Mouse (Mus musculus) CH12.LX (cell line): ENCODE data around the gene Mag. TPM values are rescaled to one million over a fixed set of nuclear protein-coding genes. Genes with fewer than 3 reads are reported as not detected.

Source experiments
- DNase-seq: peaks from one replicate; pipeline ENCODE4 v3.0.0-alpha.2; 2013; ENCODE audit errors: extremely low read depth
- H3K27ac ChIP-seq: 2 replicates; pipeline ENCODE4 v1.5.1; 2012; ENCODE audit warnings: low read depth, mild to moderate bottlenecking, control low read depth, moderate library complexity; ENCODE audit not compliant: insufficient read depth
- H3K27me3 ChIP-seq: replicated peaks from 2 replicates; pipeline ENCODE3; 2012; ENCODE audit warnings: inconsistent platforms
- H3K36me3 ChIP-seq, 2 experiments: replicated peaks in 1 of 2; 2 replicates each; pipeline versions ENCODE3 to v1.6.1; 2012; ENCODE audit warnings: inconsistent platforms in 1 of 2, low read length in 1 of 2, mild to moderate bottlenecking in 1 of 2, mixed read lengths in 1 of 2, moderate library complexity in 1 of 2; ENCODE audit not compliant: control insufficient read depth in 1 of 2, insufficient read depth in 1 of 2
- H3K4me1 ChIP-seq, 2 experiments: 2 replicates each; pipeline ENCODE4 v1.6.1; 2012; ENCODE audit warnings: inconsistent platforms in 1 of 2, moderate library complexity in 1 of 2; ENCODE audit not compliant: insufficient read depth in 2 of 2, control insufficient read depth in 1 of 2
- H3K4me2 ChIP-seq: 2 replicates; pipeline ENCODE4 v1.6.1; 2012; ENCODE audit warnings: low read depth, mild to moderate bottlenecking, control low read depth; ENCODE audit not compliant: poor library complexity, insufficient read depth, severe bottlenecking
- H3K4me3 ChIP-seq, 3 experiments: fragments of 150-350 bp in 1 of 3; sonication (generic) in 1 of 3; replicated peaks in 1 of 3; 2 replicates each; pipeline versions ENCODE3 to v1.5.1; 2011 to 2012; ENCODE audit warnings: low read depth in 2 of 3, low read length in 2 of 3, mild to moderate bottlenecking in 2 of 3, moderate library complexity in 2 of 3, control low read depth in 1 of 3, improper control_type of control experiment in 1 of 3, inconsistent platforms in 1 of 3, mixed read lengths in 1 of 3; ENCODE audit not compliant: poor library complexity in 1 of 3
- H3K79me2 ChIP-seq: replicated peaks from 2 replicates; pipeline ENCODE4 v1.6.1; 2012; ENCODE audit warnings: mild to moderate bottlenecking, moderate library complexity; ENCODE audit not compliant: control insufficient read depth, poor library complexity, insufficient read depth, severe bottlenecking; ENCODE audit errors: extremely low read depth
- H3K9ac ChIP-seq: 2 replicates; pipeline ENCODE4 v1.6.1; 2012; ENCODE audit warnings: low read depth, mild to moderate bottlenecking, control low read depth, moderate library complexity; ENCODE audit not compliant: insufficient read depth
- H3K9me3 ChIP-seq: replicated peaks from 2 replicates; pipeline ENCODE3; 2012; ENCODE audit warnings: low read length, inconsistent platforms, mixed read lengths
- BHLHE40 ChIP-seq: IDR thresholded peaks from 2 replicates; pipeline ENCODE4 v1.6.1; 2011; ENCODE audit warnings: mild to moderate bottlenecking, low read depth, low read length, improper control_type of control experiment
- CHD1 ChIP-seq: IDR thresholded peaks from 2 replicates; pipeline ENCODE4 v1.6.1; 2012; ENCODE audit warnings: low read depth, low read length, improper control_type of control experiment, inconsistent platforms
- CTCF ChIP-seq, 2 experiments: IDR thresholded peaks in 1 of 2; conservative IDR thresholded peaks in 1 of 2; 2 replicates each; pipeline ENCODE4 v1.5.1; 2011 to 2012; ENCODE audit warnings: low read depth in 2 of 2, low read length in 2 of 2, improper control_type of control experiment in 1 of 2, inconsistent platforms in 1 of 2, mild to moderate bottlenecking in 1 of 2, moderate library complexity in 1 of 2
- ELF1 ChIP-seq: IDR thresholded peaks from 2 replicates; pipeline ENCODE4 v1.6.1; 2014; ENCODE audit warnings: low read depth, mild to moderate bottlenecking, inconsistent platforms, low read length, improper control_type of control experiment
- EP300 ChIP-seq: IDR thresholded peaks from 2 replicates; pipeline ENCODE4 v1.6.1; 2011; ENCODE audit warnings: low read length, improper control_type of control experiment
- ETS1 ChIP-seq: conservative IDR thresholded peaks from 2 replicates; pipeline ENCODE4 v1.6.1; 2012; ENCODE audit warnings: low read depth, mild to moderate bottlenecking, inconsistent platforms, low read length, improper control_type of control experiment, moderate library complexity
- IRF4 ChIP-seq: IDR thresholded peaks from 2 replicates; pipeline ENCODE4 v1.6.1; 2014; ENCODE audit warnings: low read depth, mild to moderate bottlenecking, inconsistent platforms, low read length, improper control_type of control experiment
- JUND ChIP-seq: conservative IDR thresholded peaks from 2 replicates; pipeline ENCODE4 v1.6.1; 2011; ENCODE audit warnings: low read depth, low read length, improper control_type of control experiment
- KAT2A ChIP-seq: IDR thresholded peaks from 2 replicates; pipeline ENCODE4 v1.6.1; 2012; ENCODE audit warnings: low read length, improper control_type of control experiment, inconsistent platforms; ENCODE audit not compliant: insufficient replicate concordance
- MAFK ChIP-seq: IDR thresholded peaks from 2 replicates; pipeline ENCODE4 v1.6.1; 2011; ENCODE audit warnings: low read length, improper control_type of control experiment; ENCODE audit not compliant: insufficient replicate concordance
- MAZ ChIP-seq: IDR thresholded peaks from 2 replicates; pipeline ENCODE4 v1.6.1; 2012; ENCODE audit warnings: low read depth, mild to moderate bottlenecking, inconsistent platforms, low read length, improper control_type of control experiment, moderate library complexity
- MEF2A ChIP-seq: IDR thresholded peaks from 2 replicates; pipeline ENCODE4 v1.6.1; 2014; ENCODE audit warnings: low read depth, mild to moderate bottlenecking, inconsistent platforms, low read length, improper control_type of control experiment, borderline replicate concordance
- NRF1 ChIP-seq: IDR thresholded peaks from 2 replicates; pipeline ENCODE4 v1.6.1; 2014; ENCODE audit warnings: low read depth, mild to moderate bottlenecking, inconsistent platforms, low read length, improper control_type of control experiment, moderate library complexity
- POLR2A ChIP-seq: IDR thresholded peaks from 2 replicates; pipeline ENCODE4 v1.6.1; 2011; ENCODE audit warnings: low read depth, mild to moderate bottlenecking, improper control_type of control experiment, low read length
- POLR2AphosphoS2 ChIP-seq: IDR thresholded peaks from 2 replicates; pipeline ENCODE4 v1.6.1; 2011; ENCODE audit warnings: low read depth, low read length, improper control_type of control experiment
- RAD21 ChIP-seq: IDR thresholded peaks from 2 replicates; pipeline ENCODE4 v1.6.1; 2011; ENCODE audit warnings: low read depth, mild to moderate bottlenecking, low read length, improper control_type of control experiment, moderate library complexity
- RCOR1 ChIP-seq: conservative IDR thresholded peaks from 2 replicates; pipeline ENCODE4 v1.6.1; 2012; ENCODE audit warnings: low read depth, mild to moderate bottlenecking, inconsistent platforms, low read length, improper control_type of control experiment
- SIN3A ChIP-seq: IDR thresholded peaks from 2 replicates; pipeline ENCODE4 v1.6.1; 2012; ENCODE audit warnings: low read length, improper control_type of control experiment, inconsistent platforms
- SMC3 ChIP-seq: IDR thresholded peaks from 2 replicates; pipeline ENCODE4 v1.6.1; 2011; ENCODE audit warnings: low read depth, low read length, improper control_type of control experiment
- TBP ChIP-seq: conservative IDR thresholded peaks from 2 replicates; pipeline ENCODE4 v1.6.1; 2011; ENCODE audit warnings: low read depth, low read length, improper control_type of control experiment
- TCF12 ChIP-seq: IDR thresholded peaks from 2 replicates; pipeline ENCODE4 v1.6.1; 2014; ENCODE audit warnings: low read depth, mild to moderate bottlenecking, inconsistent platforms, low read length, improper control_type of control experiment
- ZC3H11A ChIP-seq: IDR thresholded peaks from 2 replicates; pipeline ENCODE4 v1.6.1; 2012; ENCODE audit warnings: low read depth, mild to moderate bottlenecking, inconsistent platforms, low read length, improper control_type of control experiment
- ZKSCAN1 ChIP-seq: IDR thresholded peaks from 2 replicates; pipeline ENCODE4 v1.6.1; 2012; ENCODE audit warnings: low read depth, inconsistent platforms, low read length, improper control_type of control experiment, borderline replicate concordance
- ZNF384 ChIP-seq: IDR thresholded peaks from 2 replicates; pipeline ENCODE4 v1.6.1; 2012; ENCODE audit warnings: low read depth, low read length, improper control_type of control experiment, inconsistent platforms
- dilution Hi-C: fragments of 300-500 bp; cut with MboI; formaldehyde crosslinking; loops from 2 replicates; pipeline ENCODE4 v1.14.3; 2020; ENCODE audit warnings: low sequenced_read_pairs; ENCODE audit not compliant: extremely low pct_unique_long_range_greater_than_20kb, extremely low pct_ligation_motif_present
- in situ Hi-C: fragments of 300-500 bp; cut with MboI; formaldehyde crosslinking; loops from 3 replicates; pipeline ENCODE4 v1.14.3; 2019; ENCODE audit warnings: low sequenced_read_pairs, low pct_ligation_motif_present, low pct_unique_long_range_greater_than_20kb, mixed read lengths
- polyA plus RNA-seq: library from polyadenylated mRNA; unstranded; fragments of >175 nt; gene quantifications from 2 replicates; pipeline ENCODE4 v1.2.1, GENCODE M21; 2012; ENCODE audit warnings: low read depth; ENCODE audit not compliant: insufficient read length
- total RNA-seq, 2 experiments: library from RNA; depleted of rRNA; stranded (reverse); fragments of 300-350 nt in 1 of 2; fragments of >200 nt in 1 of 2; gene quantifications; 2 replicates each; pipeline ENCODE4 v1.2.3; 2012 to 2014

Mag gene
- total and polyA plus RNA-seq, 3 experiments, result 0.04 TPM; not detected in 2

DNA sequence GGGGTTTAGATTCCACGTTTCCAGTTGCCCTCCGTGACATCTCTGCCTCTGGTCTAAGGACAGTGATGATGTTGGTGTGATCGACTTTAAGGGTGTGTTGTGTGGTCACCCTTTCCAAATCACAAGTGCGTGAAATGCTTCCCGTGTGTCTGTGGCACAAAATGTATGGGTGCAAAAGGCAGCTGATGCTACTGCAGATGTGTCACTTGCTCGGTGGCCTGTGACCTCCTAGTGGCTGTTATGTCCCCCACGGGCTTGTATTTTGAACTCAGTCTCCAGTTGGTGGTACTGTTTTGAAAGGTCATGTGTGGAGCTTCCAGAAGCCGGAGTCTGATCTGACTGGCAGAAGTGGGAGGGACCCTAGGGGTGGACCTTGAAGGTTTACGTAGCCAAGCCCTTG lies 22.9 kb downstream of the Mag start:
- dilution Hi-C loops, result no loop called here
- Histone ChIP-seq H3K4me1 (peaks cover 28 to 76% of the 10 kb centered on the region in 2 experiments), H3K27me3 (no peaks in the 10 kb centered on the region), H3K4me2 (no peak overlapping the region), H3K36me3 (no peaks in the 10 kb centered on the region), H3K27ac (no peak overlapping the region), H3K4me3 (no peak overlapping the region), H3K79me2 (no peaks in the 10 kb centered on the region), H3K9me3 (no peaks in the 10 kb centered on the region), H3K9ac (no peak overlapping the region)
- in situ Hi-C loops, result no loop called here
- TF ChIP-seq ZNF384 (no peak), SIN3A (no peak), KAT2A (no peak), RAD21 (no peak), MAZ (no peak), TBP (no peak), POLR2AphosphoS2 (no peak), CTCF (conservative IDR thresholded peaks at IDR 0.05 in 1 of 2, IDR thresholded peaks at IDR 0.05 in 1 of 2; ENCODE audit: low read depth in 2 of 2, low read length in 2 of 2) (no peak), POLR2A (no peak), ZC3H11A (no peak), TCF12 (no peak), CHD1 (no peak), BHLHE40 (no peak), SMC3 (no peak), ETS1 (no peak), EP300 (no peak)
- DNase-seq, result no peak

DNA sequence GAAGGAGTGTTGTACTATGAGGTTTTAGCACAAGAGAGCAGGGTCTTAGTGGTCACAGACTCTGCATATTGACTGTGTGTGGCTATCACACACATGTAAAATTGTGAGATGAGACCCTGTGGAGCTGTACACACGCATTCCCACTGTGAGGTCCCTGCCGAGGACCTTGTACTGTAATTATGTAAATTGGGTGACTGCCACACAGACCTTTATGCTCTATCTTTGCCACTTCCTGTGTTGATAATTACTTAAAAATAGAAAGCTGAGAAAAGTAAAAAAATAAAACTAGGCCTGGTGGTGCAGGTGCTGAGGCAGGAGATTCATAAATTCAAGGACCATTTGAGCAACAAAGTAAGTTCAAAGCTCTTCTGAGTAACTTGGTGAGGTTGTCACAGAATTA lies 24.0 kb downstream of the Mag start:
- TF ChIP-seq MAFK (no peak), MEF2A (peak; percentile 86), NRF1 (no peak), TBP (no peak), IRF4 (0 out of 2 replicates have a peak, but pooled peaks have one; percentile 6), RCOR1 (no peak), ELF1 (peak; percentile 34; the same call in 1 of the 2 replicates), ZKSCAN1 (no peak), ZNF384 (peak; percentile 71), JUND (no peak), ETS1 (peak; percentile 34), EP300 (peak; percentile 44; the same call in 1 of the 2 replicates)
- peak overlapping the region; percentile 58; the same call in 1 of the 2 replicates for H3K4me2 ChIP-seq
- peak; percentile 49 for DNase-seq
- dilution Hi-C loops (no loop called here), in situ Hi-C loops (no loop called here)
- H3K36me3 ChIP-seq, result no peaks in the 10 kb centered on the region
- no peak overlapping the region for H3K27ac ChIP-seq
- peaks cover 33 to 80% of the 10 kb centered on the region in 2 experiments for H3K4me1 ChIP-seq
- H3K79me2 ChIP-seq, result no peaks in the 10 kb centered on the region
- no peak overlapping the region for H3K4me3 ChIP-seq
- H3K9ac ChIP-seq, result no peak overlapping the region
- no peaks in the 10 kb centered on the region for H3K27me3 ChIP-seq
- H3K9me3 ChIP-seq, result no peaks in the 10 kb centered on the region
